Mouse (Mus musculus) forebrain, embryonic 16.5 days (tissue): ENCODE results near the gene Grip1. TPM values are rescaled to one million over a fixed set of nuclear protein-coding genes. Genes with fewer than 3 reads are reported as not detected.
A peak's percentile ranks its signal among the peaks of the same experiment; 100 is the strongest.
"Not testable (repeated sequence)": the region's sequence is repeated elsewhere in the genome, so short reads cannot be mapped to it uniquely, and the experiment has no call there.

Experiments
- ATAC-seq: fragments of 200-750 bp; cut with Nextera tagmentation; 2 replicates; pipeline ENCODE4 v1.8.0; 2017; ENCODE audit warnings: mild to moderate bottlenecking, moderate library complexity
- H3K27ac ChIP-seq: fragments of 300-500 bp; sonication (generic); 2 replicates; pipeline ENCODE4 v1.5.1; 2014; ENCODE audit warnings: low read length, control low read depth
- H3K27me3 ChIP-seq: fragments of 300-500 bp; sonication (generic); replicated peaks from 2 replicates; pipeline ENCODE4 v1.6.1; 2014; ENCODE audit warnings: low read length; ENCODE audit not compliant: control insufficient read depth, insufficient read depth
- H3K36me3 ChIP-seq: fragments of 300-500 bp; sonication (generic); 2 replicates; pipeline ENCODE4 v1.6.1; 2014; ENCODE audit not compliant: control insufficient read depth, insufficient read depth
- H3K4me1 ChIP-seq: fragments of 300-500 bp; sonication (generic); replicated peaks from 2 replicates; pipeline ENCODE4 v1.6.1; 2014; ENCODE audit warnings: low read length; ENCODE audit not compliant: control insufficient read depth, insufficient read depth
- H3K4me2 ChIP-seq: fragments of 300-500 bp; sonication (generic); 2 replicates; pipeline ENCODE4 v1.6.1; 2014; ENCODE audit warnings: mild to moderate bottlenecking, low read length, control low read depth
- H3K4me3 ChIP-seq: fragments of 300-500 bp; sonication (generic); replicated peaks from 2 replicates; pipeline ENCODE4 v1.5.1; 2014; ENCODE audit warnings: mild to moderate bottlenecking, low read length, control low read depth
- H3K9ac ChIP-seq: fragments of 300-500 bp; sonication (generic); replicated peaks from 2 replicates; pipeline ENCODE4 v1.6.1; 2014; ENCODE audit warnings: low read depth, low read length, control low read depth
- H3K9me3 ChIP-seq: fragments of 300-500 bp; sonication (generic); 2 replicates; pipeline ENCODE4 v1.6.1; 2016; ENCODE audit warnings: low read length; ENCODE audit not compliant: control insufficient read depth
- WGBS: fragments of 180-500 bp; shearing (Covaris S2); extraction: QIAGEN DNeasy Blood & Tissue Kit; methylation state at CpG from one replicate; pipeline ENCODE4 v1.1.7; 2014; 5-methylcytosine and 5-hydroxymethylcytosine counted together
- polyA plus RNA-seq: library from polyadenylated mRNA; unstranded; fragments of >200 nt; fragmentation: Nextera tagmentation; extraction: Ambion mirVana; gene quantifications from 2 replicates; pipeline ENCODE4 v1.2.1, GENCODE M21; 2015

Grip1 gene
- polyA plus RNA-seq, 1 experiment from 2014 or later, result 20.1 TPM

DNA sequence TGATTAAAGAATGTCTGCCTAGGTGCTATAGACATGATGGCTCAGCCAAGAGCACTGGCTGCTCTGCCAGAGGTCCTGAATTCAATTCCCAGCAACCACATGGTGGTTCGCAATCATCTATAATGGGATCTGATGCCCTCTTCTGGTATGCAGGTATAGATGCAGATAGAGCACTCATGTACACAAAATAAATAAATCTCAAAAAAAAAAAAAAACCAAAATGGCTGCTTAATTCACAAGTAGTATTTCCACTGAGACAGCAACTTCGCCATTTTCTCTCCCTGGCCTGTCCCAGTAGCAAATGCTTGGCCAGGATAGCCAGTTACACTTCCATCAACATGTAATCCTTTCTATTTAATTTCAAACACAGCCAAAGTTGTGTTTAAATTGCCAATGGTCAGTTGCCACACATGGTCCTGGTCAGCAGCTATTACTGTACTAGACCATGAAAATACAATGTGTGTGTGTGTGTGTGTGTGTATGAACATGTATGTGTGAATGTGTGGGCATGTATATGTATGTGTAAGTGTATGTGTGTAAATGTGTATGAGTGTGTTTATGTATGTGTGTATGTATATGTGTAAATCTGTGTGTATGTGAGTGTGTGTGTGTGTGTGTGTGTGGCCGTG is 658.2 kb downstream of the Grip1 start:
- Histone ChIP-seq H3K36me3 (no peaks in the 10 kb centered on the region), H3K9me3 (no peaks in the 10 kb centered on the region), H3K4me2 (peak overlapping the region; percentile 64), H3K4me3 (peak overlapping the region; percentile 70), H3K27me3 (no peaks in the 10 kb centered on the region), H3K9ac (no peak overlapping the region; the same call in 1 of the 2 replicates), H3K4me1 (peaks cover 6% of the 10 kb centered on the region), H3K27ac (no peak overlapping the region)
- 69% methylated on average over 3 of the region's 3 CpGs for WGBS
- no peak for ATAC-seq

DNA sequence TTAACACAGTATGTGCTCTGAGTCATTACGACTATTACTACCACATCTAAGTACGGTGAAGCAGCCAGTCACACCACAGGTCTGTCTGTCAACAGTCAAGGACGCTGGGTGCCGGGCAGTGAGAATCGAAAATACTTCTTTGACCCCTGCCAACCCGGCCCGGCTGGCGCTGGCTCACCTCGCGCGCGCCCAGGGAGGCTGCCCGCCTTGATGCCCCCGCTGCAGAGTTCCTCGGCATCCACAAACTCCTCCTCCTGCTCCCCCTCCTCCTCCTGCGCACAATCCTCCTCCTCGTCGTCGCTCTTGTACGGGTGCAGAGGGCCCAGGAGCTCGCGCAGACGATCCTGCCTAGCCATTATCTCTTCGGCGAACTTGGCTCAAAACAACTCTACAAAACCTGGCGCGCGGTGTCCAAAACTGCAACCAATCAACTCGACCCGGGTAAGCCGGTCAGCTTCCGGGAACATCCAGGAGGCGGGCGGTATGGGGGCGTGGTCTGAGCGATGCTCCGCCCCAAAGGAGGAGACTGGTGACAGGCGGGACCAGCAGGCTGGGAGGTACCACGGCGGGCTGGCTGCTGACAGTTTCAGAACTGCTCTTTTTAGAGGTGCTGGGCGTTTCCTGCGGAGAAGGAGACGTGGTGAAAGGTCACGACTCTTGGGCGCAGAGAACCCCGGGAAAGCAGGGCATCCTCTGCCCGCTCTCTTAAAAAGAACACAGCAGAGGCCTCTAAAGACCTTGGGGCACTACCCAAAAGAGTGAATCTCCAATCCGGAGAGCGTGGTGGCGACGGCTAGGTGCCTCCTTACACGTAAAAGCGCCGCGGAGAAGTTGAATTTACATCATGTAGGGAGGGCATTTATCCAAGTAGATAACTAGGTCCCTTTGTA is 659.1 kb downstream of the Grip1 start, which contains the start of gene Helb:
TSS of gene Helb (minus strand) at position 481 of the 890 bp plus-strand sequence.
- no peaks in the 10 kb centered on the region for H3K27me3 ChIP-seq
- peak within 1 kb of the TSS; percentile 64 for H3K4me2 ChIP-seq
- ATAC-seq, result peak; percentile 100
- peak within 1 kb of the TSS; percentile 62 for H3K9ac ChIP-seq
- H3K4me1 ChIP-seq, result peaks cover 6% of the 10 kb centered on the region
- H3K9me3 ChIP-seq, result no peaks in the 10 kb centered on the region
- no peaks in the 10 kb centered on the region for H3K36me3 ChIP-seq
- under 1% methylated on average over 55 of the region's 55 CpGs for WGBS
- H3K4me3 ChIP-seq, result peak within 1 kb of the TSS; percentile 70
- H3K27ac ChIP-seq, result peak within 1 kb of the TSS; percentile 36; the same call in 1 of the 2 replicates

DNA sequence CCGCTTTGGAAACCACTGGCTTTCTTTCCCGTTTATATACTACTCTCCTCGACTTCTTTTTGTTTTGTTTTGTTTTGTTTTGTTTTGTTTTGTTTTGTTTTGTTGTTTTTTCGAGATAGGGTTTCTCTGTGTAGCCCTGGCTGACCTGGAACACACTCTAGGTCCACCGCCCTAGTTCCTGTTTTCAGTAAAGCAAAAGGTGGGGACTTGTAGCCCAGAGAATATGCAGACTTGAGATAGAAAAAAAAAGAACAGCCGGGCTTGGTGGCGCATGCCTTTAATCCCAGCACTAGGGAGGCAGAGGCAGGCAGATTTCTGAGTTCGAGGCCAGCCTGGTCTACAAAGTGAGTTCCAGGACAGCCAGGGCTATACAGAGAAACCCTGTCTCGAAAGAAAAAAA is 659.9 kb downstream of the Grip1 start:
- ATAC-seq, H3K9ac ChIP-seq, H3K9me3 ChIP-seq, H3K27me3 ChIP-seq, H3K36me3 ChIP-seq, H3K4me1 ChIP-seq, H3K27ac ChIP-seq: not testable (repeated sequence)
- Histone ChIP-seq H3K4me3 (peak overlapping the region; percentile 70), H3K4me2 (peak overlapping the region; percentile 64)
- 75% methylated on average over 9 of the region's 9 CpGs for WGBS

DNA sequence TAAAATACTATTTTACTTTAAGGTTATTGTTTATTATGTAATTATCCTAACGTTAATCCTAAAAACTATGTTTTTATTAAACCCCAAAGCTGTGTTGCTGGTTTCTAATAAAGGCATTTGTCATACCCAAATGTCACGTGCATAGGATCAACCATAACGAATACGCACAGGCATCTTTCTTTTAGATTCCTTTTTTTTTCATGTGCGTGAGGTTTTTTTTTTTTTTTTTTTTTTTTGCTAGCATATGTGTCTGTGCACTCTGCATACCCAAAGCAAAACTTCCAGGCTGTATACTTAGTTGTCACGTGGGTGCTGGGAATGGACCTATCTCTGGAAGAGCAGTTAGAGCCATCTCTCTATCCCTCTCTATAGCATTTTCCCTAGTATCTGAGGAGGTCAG is 660.4 kb downstream of the Grip1 start:
- Histone ChIP-seq H3K36me3 (no peaks in the 10 kb centered on the region), H3K4me2 (no peak overlapping the region), H3K9ac (no peak overlapping the region), H3K9me3 (no peaks in the 10 kb centered on the region), H3K27ac (no peak overlapping the region), H3K4me3 (no peak overlapping the region), H3K27me3 (no peaks in the 10 kb centered on the region), H3K4me1 (peaks cover 6% of the 10 kb centered on the region)
- ATAC-seq, result no peak
- 72% methylated on average over 6 of the region's 6 CpGs for WGBS

DNA sequence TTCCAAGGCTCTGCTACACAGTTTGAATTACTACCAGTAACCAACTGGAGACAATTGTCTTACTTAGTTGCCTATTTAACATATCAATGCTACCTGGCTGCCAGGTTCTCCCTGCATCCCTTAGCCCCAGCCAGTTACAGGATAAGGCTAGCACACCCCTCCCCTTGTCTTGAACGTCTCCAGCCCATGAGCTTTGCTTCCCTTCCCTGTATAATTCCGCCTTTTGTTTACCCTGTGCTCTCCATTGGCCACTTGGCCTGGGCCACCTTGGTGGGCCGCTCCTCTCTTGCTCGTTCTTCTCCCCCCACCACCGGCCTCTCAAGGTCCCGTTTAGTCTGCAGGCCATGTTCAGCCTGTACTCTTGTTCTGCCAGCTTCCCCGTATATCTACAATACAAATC is 660.9 kb downstream of the Grip1 start:
- Histone ChIP-seq H3K27ac (no peak overlapping the region), H3K4me1 (peaks cover 6% of the 10 kb centered on the region), H3K4me3 (no peak overlapping the region), H3K27me3 (no peaks in the 10 kb centered on the region), H3K9me3 (no peaks in the 10 kb centered on the region), H3K4me2 (no peak overlapping the region), H3K9ac (no peak overlapping the region), H3K36me3 (no peaks in the 10 kb centered on the region)
- 24% methylated on average over 7 of the region's 7 CpGs for WGBS
- ATAC-seq, result no peak

DNA sequence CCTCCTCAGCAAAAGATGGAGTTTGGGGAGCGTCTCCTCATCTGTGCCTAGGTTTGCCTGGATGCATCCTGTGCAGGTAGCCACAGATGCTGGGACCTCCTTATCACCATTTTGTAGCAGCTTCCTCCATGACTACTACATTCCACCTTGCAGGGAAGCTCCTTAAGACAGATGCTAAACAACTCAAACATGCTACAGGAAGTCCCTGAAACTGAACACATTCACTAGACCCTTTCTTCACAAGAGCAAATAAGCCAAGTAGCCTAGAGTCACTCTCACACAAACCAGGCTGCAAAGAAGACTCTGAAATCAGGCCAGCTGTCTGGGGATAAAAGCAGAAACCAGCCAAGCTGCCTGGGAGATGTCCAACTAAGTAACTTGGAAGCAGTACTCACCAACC is 661.6 kb downstream of the Grip1 start:
- Histone ChIP-seq H3K4me1 (peaks cover 6% of the 10 kb centered on the region), H3K4me3 (no peak overlapping the region), H3K27ac (no peak overlapping the region), H3K9me3 (no peaks in the 10 kb centered on the region), H3K27me3 (no peaks in the 10 kb centered on the region), H3K36me3 (no peaks in the 10 kb centered on the region), H3K4me2 (no peak overlapping the region), H3K9ac (no peak overlapping the region)
- 100% methylated on average over 1 of the region's 1 CpGs for WGBS
- ATAC-seq, result no peak

DNA sequence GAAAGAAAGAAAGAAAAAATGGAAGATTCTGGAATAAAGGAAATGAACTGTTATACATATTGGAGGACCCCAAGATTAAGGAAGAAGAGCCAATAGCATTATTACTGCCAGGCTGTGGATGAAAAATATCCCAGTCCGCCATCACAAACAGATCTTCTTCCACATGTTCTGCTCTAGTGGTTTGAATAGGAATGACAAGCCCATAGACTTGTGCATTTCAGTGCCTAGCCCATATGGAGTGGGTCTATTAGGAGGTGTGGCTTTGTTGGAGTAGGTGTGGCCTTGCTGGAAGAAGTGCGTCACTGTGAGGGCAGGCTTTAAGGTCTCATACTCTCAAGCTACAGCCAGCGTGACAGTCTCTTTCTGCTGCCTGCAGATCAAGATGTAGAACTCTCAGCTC is 670.1 kb downstream of the Grip1 start:
- Histone ChIP-seq H3K27me3 (no peaks in the 10 kb centered on the region), H3K36me3 (no peaks in the 10 kb centered on the region), H3K4me2 (no peak overlapping the region), H3K9me3 (no peaks in the 10 kb centered on the region), H3K4me3 (no peak overlapping the region), H3K4me1 (no peaks in the 10 kb centered on the region), H3K9ac (no peak overlapping the region), H3K27ac (no peak overlapping the region)
- ATAC-seq, result no peak
- 88% methylated on average over 3 of the region's 3 CpGs for WGBS

DNA sequence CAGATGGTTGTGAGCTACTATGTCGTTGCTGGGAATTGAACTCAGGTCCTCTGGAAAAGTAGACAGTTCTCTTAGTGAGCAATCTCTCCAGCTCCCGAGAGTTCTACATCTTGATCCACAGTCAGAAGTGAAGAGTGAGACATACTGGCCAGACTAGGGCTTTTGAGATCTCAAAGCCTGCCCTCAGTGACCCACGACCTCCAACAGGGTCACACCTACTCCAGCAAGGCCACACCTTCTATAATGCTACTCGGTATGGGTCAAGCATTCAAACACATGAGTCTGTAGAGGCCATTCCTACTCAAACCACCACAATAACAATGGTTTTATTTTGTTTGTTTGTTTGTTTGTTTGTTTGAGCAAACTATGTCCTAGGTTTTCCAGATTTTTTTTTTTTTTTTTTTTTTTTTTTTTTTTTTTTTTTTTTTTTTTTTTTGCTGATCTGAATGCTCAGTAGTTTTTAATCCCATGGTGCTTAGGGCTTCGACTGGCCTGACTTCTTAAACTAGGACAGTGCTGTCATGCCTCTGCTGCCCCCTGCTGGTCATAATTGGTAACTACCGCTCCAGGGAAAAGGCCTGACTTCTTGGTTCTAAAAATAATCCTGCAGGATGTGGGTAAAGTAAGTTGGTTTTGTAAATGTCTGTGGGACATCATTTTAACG is 671.3 kb downstream of the Grip1 start:
- ATAC-seq, result 0 out of 2 replicates have a peak, but pooled peaks have one; percentile 50
- H3K9ac ChIP-seq, result no peak overlapping the region
- no peaks in the 10 kb centered on the region for H3K27me3 ChIP-seq
- H3K4me1 ChIP-seq, result no peaks in the 10 kb centered on the region
- no peak overlapping the region for H3K27ac ChIP-seq
- no peaks in the 10 kb centered on the region for H3K9me3 ChIP-seq
- H3K4me3 ChIP-seq, result no peak overlapping the region
- 58% methylated on average over 7 of the region's 7 CpGs for WGBS
- no peak overlapping the region for H3K4me2 ChIP-seq
- H3K36me3 ChIP-seq, result no peaks in the 10 kb centered on the region

DNA sequence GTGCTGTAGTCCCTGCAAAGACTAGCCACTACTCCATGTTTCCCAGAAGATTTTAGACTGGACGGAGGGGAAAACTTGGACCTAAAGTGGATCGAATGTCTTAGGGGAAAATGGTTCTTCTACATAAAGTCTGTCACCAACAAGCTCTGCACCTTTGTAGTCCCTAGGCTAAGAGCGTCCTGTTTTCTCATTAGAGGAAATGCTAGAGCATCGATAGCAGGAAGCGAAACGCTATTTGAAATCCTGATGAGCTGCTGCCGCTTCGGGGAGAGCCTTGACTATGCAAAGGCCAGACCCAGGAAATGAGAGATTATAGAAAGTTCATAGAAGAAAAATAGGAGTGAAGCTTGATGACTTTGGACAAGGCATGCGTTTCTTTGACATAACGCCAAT is 671.8 kb downstream of the Grip1 start:
- Histone ChIP-seq H3K36me3 (no peaks in the 10 kb centered on the region), H3K9me3 (no peaks in the 10 kb centered on the region), H3K27ac (no peak overlapping the region), H3K4me3 (no peak overlapping the region), H3K9ac (no peak overlapping the region), H3K4me2 (no peak overlapping the region), H3K4me1 (no peaks in the 10 kb centered on the region), H3K27me3 (no peaks in the 10 kb centered on the region)
- WGBS, result 77% methylated on average over 10 of the region's 10 CpGs
- ATAC-seq, result no peak
